Mouse (Mus musculus) brain, embryonic 14.5 days (tissue): Measurements from ENCODE around the gene Gm11444. TPM values are rescaled to one million over a fixed set of nuclear protein-coding genes. Genes with fewer than 3 reads are reported as not detected.

Experiments
- DNase-seq: peaks from one replicate; pipeline ENCODE4 v3.0.0-alpha.2; 2011; ENCODE audit warnings: low read depth
- CTCF ChIP-seq: fragments of 200-500 bp; IDR thresholded peaks from 2 replicates; pipeline ENCODE4 v1.5.1; 2012; ENCODE audit warnings: inconsistent platforms, mild to moderate bottlenecking, moderate library complexity, borderline replicate concordance; ENCODE audit not compliant: insufficient read depth, insufficient read length; ENCODE audit errors: extremely low read depth
- POLR2A ChIP-seq: fragments of 200-500 bp; IDR thresholded peaks from 2 replicates; pipeline ENCODE4 v1.6.1; 2012; ENCODE audit warnings: mild to moderate bottlenecking, inconsistent platforms, borderline replicate concordance; ENCODE audit not compliant: poor library complexity, insufficient read depth, insufficient read length, severe bottlenecking; ENCODE audit errors: extremely low read depth
- polyA plus RNA-seq: library from polyadenylated mRNA; depleted of rRNA; stranded (reverse); fragments of >200 nt; gene quantifications from 2 replicates; pipeline ENCODE4 v1.2.3, GENCODE M21; 2012

Gene Gm11444
- polyA plus RNA-seq, 1 experiment, result not detected

DNA sequence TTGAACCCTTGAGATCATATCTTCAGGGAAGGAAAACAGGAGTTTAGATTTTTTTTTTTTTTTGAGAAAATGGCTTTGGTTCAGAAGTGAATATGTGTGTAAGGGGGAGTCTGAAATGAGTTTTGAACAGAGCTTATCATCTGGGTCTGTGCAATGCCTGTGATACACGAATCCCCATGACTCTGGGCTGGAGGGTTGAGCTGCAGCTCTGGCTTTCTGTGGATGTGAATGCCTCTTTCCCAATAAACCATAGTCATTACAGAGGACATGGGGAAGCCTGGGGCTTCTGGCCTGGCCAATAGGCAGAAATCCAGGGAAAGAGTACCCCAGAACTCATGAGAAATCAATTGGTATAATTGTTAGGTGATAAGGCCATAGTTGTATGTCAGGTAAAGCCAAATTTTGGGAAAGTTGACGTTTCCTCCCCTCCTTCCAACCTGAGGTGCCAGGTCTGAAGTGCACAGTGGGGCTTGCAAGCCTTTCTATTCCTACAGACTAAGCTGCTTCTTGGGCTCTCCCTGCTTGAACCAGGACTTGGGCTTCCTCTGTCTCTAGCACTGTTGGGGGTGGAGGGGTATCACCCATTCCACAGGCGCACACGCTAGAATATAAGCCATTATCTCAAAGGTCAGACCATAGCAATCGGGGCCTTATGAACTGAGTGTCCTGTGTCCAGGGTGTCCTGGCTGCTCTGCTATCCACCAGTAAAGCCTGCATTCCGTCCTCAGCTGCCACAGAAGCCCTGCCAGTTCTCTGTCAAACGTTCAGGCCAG is 10.7 kb downstream of the Gm11444 start:
- DNase-seq, result no peak
- no peak for TF ChIP-seq POLR2A
- no peak for TF ChIP-seq CTCF

DNA sequence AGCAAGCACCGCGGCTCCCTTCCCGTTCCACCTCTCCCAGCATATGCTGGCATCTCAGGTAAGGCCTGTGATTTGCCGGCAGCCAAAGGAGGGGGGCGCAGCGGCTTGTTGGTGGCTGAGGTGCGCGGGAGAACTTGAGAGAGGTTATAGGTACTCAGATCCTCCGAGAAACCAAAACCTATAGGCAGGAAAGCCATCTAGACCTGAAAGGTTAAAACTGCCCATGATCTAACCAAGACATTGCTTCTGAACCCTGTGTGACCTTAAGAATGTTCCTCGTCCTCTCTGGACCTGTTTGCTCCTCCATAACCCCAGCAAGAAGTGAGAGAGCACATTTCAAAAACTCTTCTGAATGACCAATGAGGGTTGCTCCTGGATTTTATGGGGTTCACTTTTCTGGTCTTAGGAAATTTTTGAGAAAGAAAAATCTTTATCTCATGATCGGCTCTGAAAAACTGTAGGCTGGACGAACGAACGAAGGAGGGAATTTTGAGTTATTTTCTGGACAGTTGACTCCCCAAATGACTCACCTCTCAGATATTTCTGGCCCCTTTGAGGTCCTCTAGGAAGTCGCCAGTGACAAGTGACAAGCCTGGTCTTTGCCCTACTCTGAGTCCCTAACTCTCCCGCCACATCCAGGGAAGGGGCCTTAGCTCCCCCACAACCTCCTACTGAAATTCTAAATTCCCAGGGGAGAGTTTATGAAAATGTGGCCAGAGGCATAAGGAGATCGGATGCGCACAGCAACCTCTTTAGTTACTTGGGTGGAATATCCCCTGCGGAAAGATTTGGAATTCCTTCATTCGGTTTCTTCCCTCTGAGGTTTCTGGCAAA is 11.5 kb downstream of the Gm11444 start:
- TF ChIP-seq POLR2A (no peak), CTCF (no peak)
- no peak for DNase-seq

DNA sequence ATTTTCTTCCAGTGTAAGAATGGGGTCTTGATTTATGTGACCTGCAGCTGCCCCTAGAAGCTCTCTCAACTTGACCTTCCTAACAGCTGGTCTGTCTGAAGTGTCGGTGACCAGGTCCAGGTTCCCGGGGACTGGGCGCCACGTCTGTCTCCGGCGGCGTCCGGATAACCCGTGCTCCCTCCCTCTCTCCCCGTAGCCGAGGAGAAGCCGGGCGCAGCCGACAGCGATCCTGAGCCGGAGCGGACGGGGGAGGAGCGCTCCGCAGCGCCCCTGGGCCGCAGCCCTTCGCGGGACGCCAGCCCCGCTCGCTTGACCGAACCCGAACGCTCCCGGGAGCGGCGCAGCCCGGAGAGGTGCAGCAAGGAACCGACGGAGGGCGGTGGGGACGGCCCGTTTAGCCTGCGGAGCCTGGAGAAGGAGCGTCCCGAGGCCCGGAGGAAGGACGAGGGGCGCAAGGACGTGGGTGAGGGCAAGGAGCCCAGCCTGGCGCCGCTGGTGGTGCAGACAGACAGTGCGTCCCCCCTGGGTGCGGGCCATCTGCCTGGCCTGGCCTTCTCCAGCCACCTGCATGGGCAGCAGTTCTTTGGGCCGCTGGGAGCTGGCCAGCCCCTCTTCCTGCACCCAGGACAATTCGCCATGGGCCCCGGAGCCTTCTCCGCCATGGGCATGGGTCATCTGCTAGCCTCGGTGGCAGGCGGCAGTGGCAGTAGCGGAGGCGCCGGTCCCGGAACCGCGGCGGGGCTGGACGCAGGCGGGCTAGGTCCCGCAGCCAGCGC is 12.3 kb downstream of the Gm11444 start:
- no peak for TF ChIP-seq POLR2A
- TF ChIP-seq CTCF, result no peak
- DNase-seq, result no peak

GRCm38 (mm10) chr11:85837291-85837647 is 12.9 kb downstream of the Gm11444 start:
- TF ChIP-seq POLR2A (no peak), CTCF (no peak)
- no peak for DNase-seq

- no peak for TF ChIP-seq POLR2A
- no peak for TF ChIP-seq CTCF
- DNase-seq, result no peak
Measured at GRCm38 (mm10) chr11:85836523-85837290, 13.4 kb downstream of the Gm11444 start.

DNA sequence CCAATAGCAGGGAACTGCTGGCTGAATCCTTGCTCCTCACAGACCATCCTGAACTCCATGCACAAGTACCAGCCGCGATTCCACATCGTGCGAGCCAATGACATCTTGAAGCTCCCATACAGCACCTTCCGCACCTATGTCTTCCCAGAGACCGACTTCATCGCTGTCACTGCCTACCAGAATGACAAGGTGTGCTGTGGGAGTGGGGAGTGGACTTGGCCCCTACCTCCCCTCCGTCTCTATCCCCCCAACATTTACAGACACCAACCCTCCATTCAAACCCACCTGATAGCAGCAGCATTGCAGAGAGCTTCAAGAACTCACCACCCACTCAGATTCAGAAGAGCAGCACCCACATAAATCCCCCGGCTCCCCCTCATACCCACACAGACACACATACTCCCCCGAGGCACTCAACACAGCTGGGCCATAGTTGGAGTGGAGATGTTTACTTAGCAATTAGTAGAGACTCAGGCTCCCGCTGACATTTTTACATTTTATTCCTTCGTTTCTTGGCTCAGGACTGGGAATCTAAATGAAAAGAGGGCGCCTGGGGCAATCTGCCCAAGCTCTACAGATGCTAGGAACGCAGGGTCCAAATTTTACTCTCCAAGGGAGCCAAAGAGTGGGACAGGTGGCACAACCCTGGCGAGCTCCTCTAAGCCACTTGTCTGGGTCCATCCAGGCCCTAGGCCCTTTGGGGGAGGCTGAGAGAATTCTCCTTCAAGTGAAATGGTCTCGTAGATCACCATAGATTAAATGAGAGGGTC is 14.2 kb downstream of the Gm11444 start:
- peak; percentile 53 for DNase-seq

GRCm38 (mm10) chr11:85835001-85835752 is 15.0 kb downstream of the Gm11444 start:
- DNase-seq, result no peak
- no peak for TF ChIP-seq POLR2A
- TF ChIP-seq CTCF, result no peak

More for the DNA sequence above, 14.2 kb downstream of the Gm11444 start:
- no peak for TF ChIP-seq CTCF
- no peak for TF ChIP-seq POLR2A

DNA sequence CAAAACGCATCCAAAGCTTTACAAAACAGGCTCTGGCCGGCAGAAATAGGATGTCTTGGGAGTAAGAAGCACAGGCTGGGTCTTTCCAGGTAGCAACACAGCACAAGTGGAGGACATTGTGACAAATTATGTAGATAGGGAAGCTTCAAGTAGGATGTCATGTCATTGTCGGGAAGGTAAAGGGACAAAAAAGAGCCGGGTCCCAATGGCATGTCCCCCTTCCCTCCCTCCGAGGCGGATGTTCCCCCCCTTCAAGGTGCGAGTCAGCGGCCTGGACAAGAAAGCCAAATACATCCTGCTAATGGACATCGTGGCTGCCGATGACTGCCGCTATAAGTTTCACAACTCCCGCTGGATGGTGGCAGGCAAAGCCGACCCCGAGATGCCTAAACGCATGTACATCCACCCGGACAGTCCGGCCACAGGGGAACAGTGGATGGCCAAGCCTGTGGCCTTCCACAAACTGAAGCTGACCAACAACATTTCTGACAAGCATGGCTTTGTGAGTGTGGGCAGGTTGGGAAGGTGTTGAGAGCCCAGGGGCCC is 15.7 kb downstream of the Gm11444 start:
- TF ChIP-seq CTCF (no peak), POLR2A (no peak)
- no peak for DNase-seq

GRCm38 (mm10) chr11:85833761-85834385 is 16.3 kb downstream of the Gm11444 start:
- DNase-seq, result peak; percentile 53
- TF ChIP-seq CTCF (no peak), POLR2A (no peak)

DNA sequence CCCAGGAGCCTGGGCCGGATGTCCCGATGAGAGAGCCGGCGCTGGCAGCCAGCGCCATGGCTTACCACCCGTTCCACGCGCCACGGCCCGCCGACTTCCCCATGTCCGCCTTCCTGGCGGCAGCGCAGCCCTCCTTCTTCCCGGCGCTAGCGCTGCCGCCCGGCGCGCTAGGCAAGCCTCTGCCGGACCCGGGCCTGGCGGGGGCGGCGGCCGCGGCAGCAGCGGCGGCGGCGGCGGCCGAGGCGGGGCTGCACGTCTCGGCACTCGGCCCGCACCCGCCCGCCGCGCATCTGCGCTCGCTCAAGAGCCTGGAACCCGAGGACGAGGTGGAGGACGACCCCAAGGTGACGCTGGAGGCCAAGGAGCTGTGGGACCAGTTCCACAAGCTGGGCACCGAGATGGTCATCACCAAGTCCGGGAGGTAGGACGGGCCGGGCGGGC is 17.0 kb downstream of the Gm11444 start:
- peak; percentile 40 for DNase-seq
- TF ChIP-seq CTCF, result no peak
- no peak for TF ChIP-seq POLR2A
